Mouse (Mus musculus) embryo, embryonic 11.5 days (tissue): ENCODE measurements around the gene 1700056E22Rik.

Source experiments
- DNase-seq: peaks from one replicate; pipeline ENCODE4 v3.0.0-alpha.2; 2012; ENCODE audit warnings: low read depth, low spot score

The 1700056E22Rik gene

DNA sequence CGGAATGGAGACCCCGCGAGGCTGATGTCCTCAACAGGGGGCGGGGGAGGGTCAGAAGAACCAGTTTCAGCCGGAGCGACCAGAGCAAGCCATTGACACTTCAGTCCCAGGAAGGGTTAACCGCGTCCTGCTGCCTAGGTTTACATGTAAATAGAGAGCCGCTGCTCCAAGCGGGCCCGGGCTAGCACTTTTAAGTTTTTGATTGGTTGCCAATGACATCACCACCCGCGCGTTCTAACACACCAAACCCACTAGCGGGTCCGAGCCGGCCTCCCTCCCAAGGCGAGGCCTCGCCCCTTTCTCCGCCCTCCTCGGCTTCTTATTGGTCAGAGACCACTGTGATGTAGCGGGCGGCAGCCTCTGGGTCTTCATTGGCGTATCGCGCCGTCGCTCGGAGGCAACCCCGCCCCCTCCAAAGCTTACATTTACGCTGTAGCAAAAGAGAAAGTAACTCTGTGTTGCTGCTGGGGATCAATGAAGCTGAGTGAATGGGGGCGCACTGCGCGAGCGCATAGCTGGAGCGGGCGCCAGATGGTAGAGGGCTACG is at the start of gene 1700056E22Rik:
1700056E22Rik (minus strand) TSS at position 291 of the 547 bp plus-strand sequence.
- peak; percentile 99 for DNase-seq

DNA sequence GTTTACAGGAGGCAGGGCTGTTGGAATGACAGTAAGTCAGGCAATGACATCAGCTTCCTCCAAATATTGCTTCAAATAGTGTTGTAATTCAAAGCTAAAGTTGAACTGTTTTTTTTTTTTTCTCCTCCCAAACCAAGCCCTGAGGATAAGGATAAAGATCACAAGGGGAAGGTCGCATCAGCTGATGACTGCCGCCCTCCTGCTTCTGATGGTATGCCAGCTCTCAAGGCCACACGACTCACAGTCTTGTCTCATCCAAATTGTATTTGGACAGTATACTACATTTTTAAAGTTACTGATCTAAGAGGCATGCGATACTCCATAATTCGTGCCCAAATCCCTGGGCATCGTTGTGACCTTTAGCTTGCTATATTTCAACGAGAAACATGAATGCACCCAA is 49.1 kb upstream of the 1700056E22Rik start:
- DNase-seq, result no peak

DNA sequence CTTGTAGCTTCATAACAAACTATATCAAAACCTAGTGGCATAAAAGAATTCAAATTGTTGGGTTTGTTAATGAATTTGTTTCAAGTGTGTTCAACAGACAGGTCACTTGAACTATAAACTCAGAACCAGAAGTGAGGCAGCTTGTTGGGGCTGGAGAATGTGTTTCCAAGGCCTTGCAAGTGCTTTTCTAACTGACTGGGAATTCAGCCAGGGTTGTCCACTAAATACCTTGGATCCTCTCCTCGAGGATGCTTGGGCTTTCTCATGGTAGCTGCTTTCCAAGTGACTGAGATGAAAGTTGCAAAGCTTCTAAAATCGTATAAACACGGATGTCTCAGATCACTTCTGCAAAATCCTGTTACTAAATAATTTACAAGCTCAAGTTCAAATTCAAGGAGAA is 48.6 kb upstream of the 1700056E22Rik start:
- DNase-seq, result no peak

DNA sequence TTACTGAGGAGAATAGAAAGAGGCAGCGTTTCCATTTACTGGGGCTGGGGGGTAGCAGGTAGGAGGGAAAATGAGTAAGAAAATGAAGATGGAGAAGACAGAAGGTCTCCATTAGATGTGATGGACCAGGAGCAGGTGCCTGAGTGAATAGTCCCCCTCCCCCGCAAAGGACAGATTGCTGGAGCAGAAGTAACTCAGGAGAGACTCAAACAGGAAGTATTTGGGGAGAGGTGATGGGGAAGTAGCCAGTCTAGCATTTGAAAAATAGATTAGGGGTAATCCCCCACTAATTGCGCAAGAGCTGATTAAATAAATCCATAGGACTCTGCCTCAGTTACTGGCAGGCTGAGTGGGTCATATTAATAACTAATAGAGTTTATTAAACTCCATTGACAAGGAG is 45.2 kb upstream of the 1700056E22Rik start:
- DNase-seq, result no peak

DNA sequence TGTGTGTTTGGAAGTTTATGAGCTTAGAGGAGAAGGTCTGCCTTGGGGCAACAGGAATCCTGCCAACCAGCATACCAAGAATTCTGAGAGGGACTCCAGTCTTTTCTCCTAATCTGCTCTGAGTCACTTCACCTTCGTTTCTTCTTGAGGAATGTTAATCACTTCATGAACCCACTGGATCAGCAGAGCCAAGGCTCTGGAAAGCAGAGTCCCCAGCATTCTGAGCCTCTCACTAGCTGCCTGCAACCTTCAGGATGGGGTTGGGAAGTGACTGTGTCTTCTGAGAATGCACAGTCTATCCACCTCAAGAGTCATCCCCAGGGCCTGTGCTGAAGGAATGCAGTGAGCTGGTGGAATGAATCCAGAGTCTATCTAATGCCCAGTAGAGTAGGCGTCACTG is 42.7 kb upstream of the 1700056E22Rik start:
- no peak for DNase-seq

DNA sequence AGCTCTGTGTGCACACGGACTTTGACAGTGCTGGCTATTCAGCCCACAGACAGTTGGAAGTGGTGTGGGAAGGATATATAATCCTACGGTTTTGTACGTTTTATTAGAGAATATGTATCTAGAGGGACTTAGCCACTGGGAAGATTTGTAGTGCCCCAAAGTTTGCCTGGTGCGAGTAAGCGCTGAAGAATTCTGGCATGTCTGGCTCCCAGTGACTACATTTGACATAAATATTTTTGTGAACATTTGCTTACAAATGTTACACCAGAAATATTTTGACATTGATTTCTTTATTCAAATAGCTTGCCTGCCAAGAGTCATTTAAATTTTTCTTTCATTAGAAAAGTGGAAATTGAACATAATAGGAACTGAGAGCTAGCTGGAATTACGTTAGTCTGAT is 42.0 kb upstream of the 1700056E22Rik start:
- DNase-seq, result no peak

DNA sequence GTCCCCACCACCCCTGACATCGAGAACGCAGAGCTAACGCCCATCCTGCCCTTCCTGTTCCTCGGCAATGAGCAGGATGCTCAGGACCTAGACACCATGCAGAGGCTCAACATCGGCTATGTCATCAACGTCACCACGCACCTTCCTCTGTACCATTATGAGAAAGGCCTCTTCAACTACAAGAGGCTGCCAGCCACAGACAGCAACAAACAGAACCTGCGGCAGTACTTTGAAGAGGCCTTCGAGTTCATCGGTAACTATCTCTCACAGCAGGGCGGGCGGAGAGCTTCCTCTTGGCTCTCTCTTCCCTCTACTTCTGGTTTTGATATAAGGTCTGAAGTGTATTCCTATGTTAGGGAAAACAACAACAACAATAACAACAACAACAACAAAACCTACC is 34.9 kb upstream of the 1700056E22Rik start:
- DNase-seq, result no peak

DNA sequence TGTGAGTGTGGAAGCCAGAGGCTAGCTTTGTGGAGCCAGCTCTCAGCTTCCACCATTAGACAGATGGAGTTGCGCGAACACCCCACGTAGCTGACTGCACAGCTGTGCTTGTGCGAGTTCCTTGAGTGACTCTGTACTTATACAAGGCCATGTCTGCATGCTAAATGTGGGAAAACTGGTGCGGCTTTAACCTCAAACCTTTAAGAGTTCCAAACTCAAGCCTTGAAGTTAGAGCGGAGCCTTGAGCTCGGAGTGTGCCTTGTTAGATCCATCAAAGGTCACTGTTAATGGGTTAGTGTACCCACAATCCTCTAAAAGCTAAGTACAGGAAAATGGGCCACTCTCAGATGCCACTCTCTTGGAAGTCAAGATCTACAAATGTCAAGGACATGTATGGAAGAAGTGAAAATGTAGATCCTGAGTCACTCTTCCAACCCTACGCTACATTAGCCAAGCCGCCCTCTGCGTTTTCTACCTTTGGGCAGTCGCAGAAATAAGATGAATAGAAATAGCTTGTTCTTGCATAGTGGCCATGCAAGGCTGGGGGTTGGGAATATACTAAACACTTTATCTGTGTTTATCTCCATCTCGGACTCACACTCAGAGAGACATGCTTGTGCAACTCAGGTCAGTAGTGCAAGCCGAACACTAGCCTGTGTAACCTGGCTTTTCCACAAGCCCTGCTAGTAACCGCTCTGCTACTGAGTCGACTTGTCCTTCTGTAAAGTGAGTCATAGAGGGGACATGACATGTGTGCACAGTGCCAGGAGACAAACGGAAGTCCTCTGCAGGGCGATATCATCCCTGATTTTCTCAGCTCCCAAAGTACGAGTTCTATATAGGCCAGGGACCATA is 33.8 kb upstream of the 1700056E22Rik start:
- no peak for DNase-seq

DNA sequence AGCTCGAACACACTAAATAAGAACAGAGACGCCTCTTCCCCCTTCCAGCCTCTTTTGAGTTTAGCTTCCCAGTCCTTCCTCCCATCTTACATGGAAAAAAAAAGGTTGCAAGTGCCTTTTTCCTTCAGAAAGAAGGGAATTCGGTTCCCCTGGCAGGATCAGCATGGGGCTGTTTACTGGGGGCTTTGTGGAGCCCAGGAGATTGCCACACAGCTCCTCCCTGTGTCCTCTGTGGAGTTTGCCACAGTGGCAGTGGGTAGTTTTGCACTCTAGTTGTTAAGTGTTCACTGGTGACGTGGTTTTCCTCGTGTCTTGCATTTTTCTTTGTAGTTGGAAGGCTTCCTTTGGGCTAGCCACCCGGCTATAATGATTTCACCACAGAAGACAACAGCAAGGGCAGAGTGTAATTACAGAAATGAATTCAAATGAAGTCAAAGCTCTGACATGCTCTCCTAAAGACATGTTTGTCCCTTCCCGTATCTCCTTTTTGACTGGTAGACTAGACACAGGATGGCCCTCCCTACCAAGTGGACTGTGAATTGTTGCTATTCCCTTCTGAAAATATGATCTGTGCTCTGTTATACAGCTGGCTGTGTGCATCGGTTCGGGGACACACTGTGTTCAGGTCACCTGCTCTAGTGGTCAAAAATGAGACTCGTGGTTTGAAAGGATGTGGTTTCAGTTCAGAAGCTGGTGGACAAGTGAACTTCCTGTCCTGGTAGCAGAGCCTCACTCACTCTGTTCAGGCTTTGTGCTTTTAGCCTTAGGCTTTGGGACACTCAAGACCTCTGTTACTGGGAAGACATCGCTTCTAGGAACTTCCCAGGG is 32.6 kb upstream of the 1700056E22Rik start:
- DNase-seq, result no peak

DNA sequence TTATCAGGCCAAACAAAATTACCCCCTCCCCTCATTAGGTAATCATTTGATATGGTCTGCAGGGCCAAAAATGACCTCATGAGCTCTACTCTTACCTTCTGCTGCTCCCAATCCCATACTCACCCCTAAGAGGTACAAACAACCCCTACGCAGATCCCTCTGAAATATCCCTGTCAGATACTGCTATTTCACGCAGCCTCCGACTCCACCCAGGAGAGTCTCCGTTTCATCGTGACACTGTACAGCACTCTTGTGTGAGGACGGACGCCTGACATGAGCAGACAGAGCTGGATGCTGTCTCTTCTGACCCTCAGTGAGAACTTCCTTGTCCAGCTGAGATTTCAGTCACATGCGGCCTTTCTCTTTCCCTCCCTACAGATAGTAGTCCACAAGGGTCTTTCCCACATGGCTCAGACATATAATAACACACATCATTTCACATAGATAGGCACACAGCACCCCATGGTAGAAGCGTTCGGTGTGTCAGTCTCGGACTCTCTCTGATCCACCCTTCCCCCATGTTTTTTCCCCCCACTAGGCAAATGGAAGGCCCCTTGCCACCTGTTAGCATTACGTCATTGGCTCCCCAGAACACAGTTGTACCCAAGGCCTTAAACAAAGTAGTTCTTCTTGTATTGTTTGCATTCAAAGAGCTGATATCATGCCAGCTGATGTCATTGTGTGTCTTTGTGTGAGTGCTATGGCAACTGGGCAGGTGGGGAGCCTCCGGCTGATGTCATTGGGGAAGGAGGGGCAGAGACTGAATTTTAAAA is 31.7 kb upstream of the 1700056E22Rik start:
- DNase-seq, result no peak

DNA sequence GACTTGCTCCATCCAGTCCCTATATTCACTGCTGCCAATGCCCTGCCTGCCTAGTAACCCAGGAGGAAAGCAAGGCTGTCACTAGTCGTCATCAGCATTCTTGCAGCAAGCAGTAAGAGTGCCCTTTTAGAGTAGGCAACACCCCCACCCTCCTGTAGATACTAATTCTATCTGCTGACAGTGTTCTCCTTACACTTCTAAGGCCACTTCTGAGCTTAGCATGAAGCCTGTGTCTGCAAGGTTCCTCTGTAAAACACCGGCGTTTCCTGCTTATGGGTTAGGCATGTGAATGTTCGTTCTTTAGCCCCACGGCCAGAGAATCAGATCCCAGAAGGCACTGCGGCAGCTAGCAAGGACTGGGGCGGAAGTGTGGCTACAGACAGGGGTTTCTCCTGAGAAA is 30.2 kb upstream of the 1700056E22Rik start:
- no peak for DNase-seq

DNA sequence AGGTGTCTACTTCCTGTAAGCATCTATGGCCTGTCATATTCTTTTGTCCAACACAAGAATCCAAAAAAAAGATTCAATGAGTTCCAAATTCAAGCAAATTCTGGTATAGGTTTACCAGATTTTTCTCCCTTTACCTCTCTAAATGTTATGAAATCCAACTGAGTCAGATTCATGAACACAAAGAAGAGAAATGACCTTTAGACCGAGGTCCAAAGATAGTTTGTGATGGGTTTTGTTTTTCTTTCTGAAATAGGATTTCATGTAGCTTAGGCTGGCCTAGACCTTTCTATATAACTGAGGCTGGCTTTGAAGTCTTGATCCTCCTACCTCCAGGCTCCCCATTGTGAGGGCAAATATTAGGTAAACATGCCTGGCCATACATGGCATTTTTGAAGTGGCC is 27.8 kb upstream of the 1700056E22Rik start:
- DNase-seq, result no peak

DNA sequence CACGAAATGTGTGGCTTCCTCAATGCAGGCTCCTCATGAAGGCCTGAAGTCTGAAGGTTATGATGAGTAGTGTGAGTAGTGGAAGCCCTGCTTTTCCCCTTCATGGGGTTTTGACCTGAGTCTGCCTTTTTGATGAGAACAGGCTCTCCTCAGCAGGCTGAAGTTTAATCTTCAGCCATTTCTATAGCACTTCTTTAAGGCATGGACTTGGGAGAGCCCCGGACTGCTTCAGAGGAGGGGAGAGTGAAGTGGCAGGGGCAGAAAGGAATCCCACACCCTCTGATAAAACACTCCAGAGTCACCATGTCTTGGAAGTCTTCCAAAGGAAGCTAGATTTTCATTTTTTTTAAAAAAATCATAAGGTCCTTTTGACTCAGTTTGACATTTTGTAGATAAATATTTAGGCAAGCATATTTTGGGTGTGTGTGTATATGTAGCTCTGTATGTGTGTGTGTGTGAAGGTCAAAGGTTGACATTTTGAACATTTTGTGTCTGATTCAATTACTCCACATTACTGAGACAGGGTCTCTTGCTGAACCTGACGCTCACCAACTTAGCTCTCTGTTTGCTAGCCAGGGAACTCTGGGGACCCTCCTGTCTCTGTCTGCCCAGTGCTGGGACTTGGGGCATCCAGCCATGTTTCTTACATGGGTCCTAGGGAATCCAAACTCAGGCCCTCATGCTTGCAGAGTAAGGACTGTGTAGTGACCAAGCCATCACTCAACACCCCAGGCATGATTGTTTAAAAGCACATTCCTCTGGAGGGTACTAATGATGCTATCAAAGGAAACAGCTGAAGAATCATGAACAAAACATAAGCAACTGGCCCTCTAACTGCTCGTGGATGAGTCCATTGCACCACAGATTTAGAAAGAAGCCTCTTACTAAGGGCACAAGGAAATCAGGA is 27.0 kb upstream of the 1700056E22Rik start:
- no peak for DNase-seq

DNA sequence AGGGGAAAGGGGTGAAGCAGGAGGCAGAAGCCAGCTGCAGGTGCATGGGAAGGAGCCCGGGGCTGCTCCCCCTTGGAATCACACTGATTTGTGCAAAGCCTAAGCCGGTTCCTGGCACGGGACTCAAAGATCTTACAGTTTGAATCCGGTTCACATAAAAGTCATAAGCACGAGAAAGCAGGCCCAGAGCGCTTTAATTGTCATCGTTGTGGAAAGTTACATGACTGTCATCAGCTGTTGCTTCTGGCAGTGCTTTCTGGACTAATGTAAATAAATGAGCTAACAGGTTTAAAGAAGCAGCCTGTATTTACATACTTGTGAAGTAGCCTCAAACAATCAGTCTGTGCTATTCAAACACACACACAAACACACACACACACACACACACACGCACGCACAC is 26.3 kb upstream of the 1700056E22Rik start:
- DNase-seq, result no peak

DNA sequence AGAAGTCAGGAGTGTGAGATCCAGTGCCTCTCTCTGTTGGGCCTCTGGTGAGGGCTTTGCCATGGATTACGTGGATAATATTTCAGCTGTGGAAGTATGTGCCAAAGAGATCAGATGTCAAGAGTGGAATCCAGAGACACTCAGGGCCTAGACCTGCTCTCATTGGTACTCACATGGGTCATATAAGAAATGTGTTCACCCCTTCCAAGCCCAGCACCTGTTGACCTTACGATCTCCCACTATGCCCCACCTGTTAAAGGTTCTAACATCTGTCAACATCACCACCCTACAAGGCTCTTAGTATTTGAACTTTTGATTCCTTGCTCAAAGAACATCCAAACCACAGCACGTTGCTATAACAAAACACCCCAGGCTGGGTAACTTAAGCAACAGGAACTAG is 25.7 kb upstream of the 1700056E22Rik start:
- no peak for DNase-seq

DNA sequence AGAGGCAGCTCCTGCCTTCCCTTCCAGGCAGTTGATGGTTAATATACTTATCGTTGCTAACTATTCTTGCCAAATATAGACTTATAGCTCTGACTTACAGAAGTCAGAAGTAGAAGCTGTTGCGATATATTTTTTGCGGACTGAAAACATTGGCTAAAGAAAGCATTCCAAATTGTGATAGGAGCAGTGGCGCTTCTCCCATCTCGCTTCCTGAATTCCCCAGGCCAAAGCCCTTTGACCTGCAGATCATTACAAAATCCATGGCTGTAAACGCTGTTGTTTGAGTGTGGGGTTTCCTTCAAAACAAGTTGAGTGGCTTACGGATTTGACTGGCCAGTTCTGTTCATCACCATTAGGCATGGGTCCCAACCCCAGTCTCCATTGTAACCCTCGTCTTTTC is 24.1 kb upstream of the 1700056E22Rik start:
- DNase-seq, result no peak

DNA sequence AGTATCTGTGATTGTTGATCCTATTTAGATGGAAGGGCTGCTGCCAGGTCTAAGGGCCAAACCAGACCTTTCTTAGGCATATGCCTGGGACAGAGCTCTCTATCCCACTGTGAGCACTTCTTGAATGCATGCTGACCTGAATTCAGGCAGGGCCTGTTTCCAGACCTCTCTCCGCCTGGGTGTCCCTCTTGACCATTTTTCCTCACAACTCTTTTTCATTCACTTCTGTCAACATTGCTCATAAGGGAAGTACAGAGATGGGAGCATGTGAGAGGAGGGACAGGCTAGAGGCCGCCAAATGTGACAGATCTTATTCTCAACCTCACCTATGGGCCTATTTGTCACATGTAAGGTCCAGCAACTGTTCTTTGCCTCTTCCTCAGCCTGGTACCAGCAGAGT is 20.1 kb upstream of the 1700056E22Rik start:
- DNase-seq, result no peak

DNA sequence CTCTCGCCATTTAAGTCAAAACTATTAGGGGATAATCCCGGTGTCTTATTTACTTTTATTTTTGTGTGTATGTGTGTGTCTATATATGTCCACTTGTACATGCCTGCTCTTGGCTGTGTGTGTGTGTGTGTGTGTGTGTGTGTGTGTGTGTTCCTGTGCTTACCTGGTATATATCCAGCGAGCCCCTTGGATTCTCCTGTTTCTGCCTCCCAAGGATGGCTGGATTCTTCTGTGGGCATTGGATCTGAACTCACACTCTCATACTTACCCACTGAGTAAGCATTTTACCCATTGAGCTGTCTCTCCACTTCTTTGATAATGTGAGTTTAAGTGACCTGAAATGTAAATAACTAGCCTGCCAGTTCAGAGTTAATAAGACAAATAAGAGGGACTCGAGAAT is 19.6 kb upstream of the 1700056E22Rik start:
- no peak for DNase-seq

DNA sequence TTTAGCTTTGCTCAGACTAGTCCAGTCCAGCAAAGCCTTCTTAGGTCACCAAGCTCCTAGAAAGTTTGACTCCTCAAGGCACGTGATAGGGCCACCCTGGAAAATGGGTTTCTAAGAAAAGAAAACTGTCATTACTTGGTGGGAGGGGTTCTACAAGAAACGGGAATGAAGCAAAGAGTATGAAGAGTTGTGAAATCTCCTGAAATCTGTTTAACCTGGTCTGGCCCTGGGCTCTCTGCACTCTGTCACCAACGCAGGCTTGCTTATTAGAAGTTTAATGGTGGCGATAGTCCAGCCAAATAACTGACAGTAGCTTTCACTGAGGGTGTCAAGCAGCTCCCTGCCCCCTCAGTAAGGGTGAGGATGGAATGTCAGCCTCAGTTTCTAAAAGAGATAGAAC is 19.0 kb upstream of the 1700056E22Rik start:
- DNase-seq, result no peak

DNA sequence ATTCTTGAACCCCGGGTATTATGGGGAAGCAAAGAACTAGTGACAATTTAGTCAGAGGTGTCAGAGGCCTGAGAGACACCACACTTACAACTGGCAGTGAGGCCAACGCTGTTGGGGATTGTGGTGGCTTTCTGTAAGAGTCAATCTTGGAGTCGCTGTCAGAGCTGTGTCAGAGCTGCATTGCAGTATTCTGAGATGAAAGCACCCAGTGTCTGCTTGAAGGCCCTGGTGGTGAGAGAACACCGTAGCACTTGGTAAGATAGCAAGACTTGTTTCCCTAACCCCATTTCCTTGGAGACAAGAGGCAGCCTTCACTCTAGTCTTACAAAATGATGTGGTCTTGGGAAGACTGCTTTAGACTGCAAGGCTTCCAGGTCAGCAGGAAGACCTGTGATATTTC is 18.2 kb upstream of the 1700056E22Rik start:
- no peak for DNase-seq

DNA sequence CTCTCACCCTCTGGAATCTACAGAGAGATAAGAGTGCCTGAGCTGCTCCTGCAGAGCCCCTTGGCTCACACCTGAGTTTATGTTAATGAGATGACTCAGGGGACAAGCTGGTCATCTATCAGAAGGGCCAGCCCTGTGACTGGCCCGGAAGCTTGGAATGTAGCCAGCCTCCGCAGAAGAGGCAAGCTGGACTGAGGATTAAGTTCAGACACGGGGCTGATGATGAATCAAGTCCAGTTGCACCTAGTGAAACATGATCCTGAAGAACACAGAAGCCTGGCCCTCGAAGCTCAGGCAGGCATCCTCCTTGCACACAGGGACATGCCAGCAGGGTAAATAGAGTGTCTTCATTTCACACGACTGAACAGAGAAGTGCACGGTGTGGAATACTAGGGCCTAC is 17.7 kb upstream of the 1700056E22Rik start:
- DNase-seq, result no peak
